Mouse (Mus musculus): ENCODE data around the gene Tnfrsf9.

DNA sequence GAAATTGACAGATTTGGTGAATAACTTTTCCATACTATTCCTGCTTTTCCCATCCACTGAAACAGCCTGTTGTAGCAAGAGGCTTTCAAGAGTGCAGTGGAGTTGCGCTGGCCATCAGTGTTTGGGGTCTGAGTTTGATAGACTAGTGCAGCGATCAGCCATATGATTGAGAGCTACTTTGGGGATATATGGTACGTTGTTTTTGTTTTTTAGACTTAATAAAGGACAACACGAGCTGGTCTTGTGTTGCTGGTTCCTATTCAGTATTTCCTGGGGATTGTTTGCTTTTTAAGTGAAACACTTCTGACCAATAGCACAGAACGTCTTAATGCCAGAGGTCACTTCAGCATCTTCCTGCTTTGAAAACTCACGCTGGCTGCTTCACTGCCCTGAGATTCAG is 46.2 kb upstream of the Tnfrsf9 start:
- TF ChIP-seq POLR2A (IDR thresholded peaks at IDR 0.05; ENCODE audit: borderline replicate concordance, control insufficient read depth, low read depth, low read length) (no peak), CTCF (IDR thresholded peaks at IDR 0.05; ENCODE audit: control insufficient read depth, insufficient read depth, low read length) (no peak)

Data from bone marrow, adult 2 months (tissue).